Mouse (Mus musculus) midbrain, embryonic 12.5 days (tissue): Measurements from ENCODE around the gene Psg19. TPM values are rescaled to one million over a fixed set of nuclear protein-coding genes. Genes with fewer than 3 reads are reported as not detected.
"Not testable (repeated sequence)": the region's sequence is repeated elsewhere in the genome, so short reads cannot be mapped to it uniquely, and the experiment has no call there.

Experiments used
- ATAC-seq: fragments of 200-750 bp; cut with Nextera tagmentation; 2 replicates; pipeline ENCODE4 v1.8.0; 2017; ENCODE audit warnings: low read depth, moderate TSS enrichment, moderate library complexity; ENCODE audit not compliant: low FRiP score
- H3K27ac ChIP-seq: fragments of 300-500 bp; sonication (generic); replicated peaks from 2 replicates; pipeline ENCODE4 v1.5.1; 2016; ENCODE audit warnings: mild to moderate bottlenecking
- H3K27me3 ChIP-seq: fragments of 300-500 bp; sonication (generic); 2 replicates; pipeline ENCODE4 v1.6.1; 2016; ENCODE audit warnings: mild to moderate bottlenecking
- H3K36me3 ChIP-seq: fragments of 300-500 bp; sonication (generic); 2 replicates; pipeline ENCODE4 v1.6.1; 2016
- H3K4me1 ChIP-seq: fragments of 300-500 bp; sonication (generic); 2 replicates; pipeline ENCODE4 v1.6.1; 2016
- H3K4me2 ChIP-seq: fragments of 300-500 bp; sonication (generic); replicated peaks from 2 replicates; pipeline ENCODE4 v1.6.1; 2016; ENCODE audit warnings: mild to moderate bottlenecking, moderate library complexity
- H3K4me3 ChIP-seq: fragments of 300-500 bp; sonication (generic); 2 replicates; pipeline ENCODE4 v1.5.1; 2016; ENCODE audit warnings: mild to moderate bottlenecking
- H3K9ac ChIP-seq: fragments of 300-500 bp; sonication (generic); replicated peaks from 2 replicates; pipeline ENCODE4 v1.6.1; 2016; ENCODE audit warnings: mild to moderate bottlenecking, moderate library complexity
- H3K9me3 ChIP-seq: fragments of 300-500 bp; sonication (generic); 2 replicates; pipeline ENCODE4 v1.6.1; 2016; ENCODE audit warnings: mild to moderate bottlenecking
- WGBS: fragments of 180-500 bp; shearing (Covaris S2); methylation state at CpG from one replicate; pipeline ENCODE4 v1.1.7; 2016; 5-methylcytosine and 5-hydroxymethylcytosine counted together
- polyA plus RNA-seq: library from polyadenylated mRNA; unstranded; fragments of >200 nt; fragmentation: Nextera tagmentation; extraction: Ambion mirVana; gene quantifications from 2 replicates; pipeline ENCODE4 v1.2.1, GENCODE M21; 2016

Gene Psg19
- polyA plus RNA-seq, 1 experiment from 2014 or later = not detected

GRCm38 (mm10) chr7:18803526-18803925 is 5.2 kb upstream of the Psg19 start:
- Histone ChIP-seq H3K4me2 (no peak overlapping the region), H3K9me3 (no peaks in the 10 kb centered on the region), H3K4me3 (no peak overlapping the region), H3K27ac (no peak overlapping the region), H3K27me3 (no peaks in the 10 kb centered on the region), H3K9ac (no peak overlapping the region), H3K36me3 (no peaks in the 10 kb centered on the region), H3K4me1 (no peaks in the 10 kb centered on the region)
- ATAC-seq = no peak

DNA sequence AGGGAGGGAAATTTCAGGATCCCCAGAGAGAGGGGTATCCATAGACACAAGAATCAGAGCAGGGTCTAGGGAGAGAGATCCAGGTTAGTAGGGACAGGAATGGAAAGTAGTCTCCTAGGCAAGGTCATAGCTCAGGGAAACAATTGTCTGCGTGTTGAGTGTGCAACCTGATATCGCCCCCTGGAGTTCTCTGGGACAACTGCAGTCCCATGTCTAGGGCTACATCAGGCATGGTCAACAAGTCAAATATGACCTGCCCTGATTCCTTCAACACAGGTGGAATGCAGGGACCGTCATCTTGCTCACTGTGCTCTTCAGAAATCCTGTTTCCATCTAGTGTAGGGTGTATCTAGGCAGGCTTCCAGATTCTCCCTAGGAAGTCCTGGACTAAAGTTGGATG is 809 bp upstream of the Psg19 start:
- no peak for ATAC-seq
- H3K4me3 ChIP-seq = no peak overlapping the region
- H3K9me3 ChIP-seq = no peaks in the 10 kb centered on the region
- no peaks in the 10 kb centered on the region for H3K4me1 ChIP-seq
- WGBS = 43% methylated on average over 3 of the region's 3 CpGs
- H3K27ac ChIP-seq = no peak overlapping the region
- H3K27me3 ChIP-seq = no peaks in the 10 kb centered on the region
- H3K9ac ChIP-seq = no peak overlapping the region
- H3K4me2 ChIP-seq = no peak overlapping the region
- H3K36me3 ChIP-seq = no peaks in the 10 kb centered on the region

GRCm38 (mm10) chr7:18790671-18791070 is 7.6 kb downstream of the Psg19 start:
- not testable (repeated sequence) for ATAC-seq, H3K4me1 ChIP-seq, H3K4me3 ChIP-seq, H3K27me3 ChIP-seq, H3K9me3 ChIP-seq, H3K27ac ChIP-seq, H3K36me3 ChIP-seq, H3K9ac ChIP-seq, H3K4me2 ChIP-seq

- 56% methylated on average over 2 of the region's 2 CpGs for WGBS
- not testable (repeated sequence) for ATAC-seq, H3K36me3 ChIP-seq, H3K9me3 ChIP-seq, H3K27ac ChIP-seq, H3K4me2 ChIP-seq, H3K4me3 ChIP-seq, H3K4me1 ChIP-seq, H3K9ac ChIP-seq, H3K27me3 ChIP-seq
Observed at GRCm38 (mm10) chr7:18781301-18781700, 17.0 kb downstream of the Psg19 start.

GRCm38 (mm10) chr7:18779337-18779781 is 19.0 kb downstream of the Psg19 start:
- Histone ChIP-seq H3K27me3 (no peaks in the 10 kb centered on the region), H3K9ac (no peak overlapping the region)

GRCm38 (mm10) chr7:18762885-18763284 is 35.4 kb downstream of the Psg19 start:
- H3K9ac ChIP-seq, H3K9me3 ChIP-seq, ATAC-seq, H3K4me3 ChIP-seq, H3K36me3 ChIP-seq, H3K4me2 ChIP-seq, H3K27ac ChIP-seq, H3K4me1 ChIP-seq, H3K27me3 ChIP-seq: not testable (repeated sequence)
- 0% methylated on average over 1 of the region's 2 CpGs for WGBS

More at GRCm38 (mm10) chr7:18779337-18779781, 19.0 kb downstream of the Psg19 start:
- Histone ChIP-seq H3K4me1 (no peaks in the 10 kb centered on the region), H3K4me3 (no peak overlapping the region), H3K36me3 (no peaks in the 10 kb centered on the region), H3K9me3 (no peaks in the 10 kb centered on the region), H3K4me2 (no peak overlapping the region), H3K27ac (no peak overlapping the region)
- ATAC-seq = no peak

DNA sequence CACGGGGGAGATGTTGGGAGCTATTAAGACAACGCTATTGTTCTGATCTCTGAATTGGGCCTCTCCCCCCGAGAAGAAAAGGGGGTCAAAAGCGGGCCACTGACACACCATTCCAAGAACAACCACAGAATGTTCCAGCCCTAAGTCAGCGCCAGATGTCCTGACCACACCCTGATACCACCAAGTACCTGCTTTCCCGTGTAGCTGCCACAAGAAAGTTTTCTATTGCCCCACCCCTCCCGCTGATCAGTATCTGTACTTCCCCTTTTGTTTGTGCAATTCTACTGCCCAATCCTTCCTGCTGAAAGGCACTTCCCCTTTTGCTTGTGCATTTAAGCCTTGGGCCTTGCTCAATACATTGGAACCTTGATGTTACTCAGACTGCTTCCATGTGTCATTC is 38.2 kb downstream of the Psg19 start:
- H3K9ac ChIP-seq, H3K9me3 ChIP-seq, H3K36me3 ChIP-seq, H3K4me3 ChIP-seq, H3K27ac ChIP-seq, ATAC-seq, H3K4me1 ChIP-seq, H3K4me2 ChIP-seq, H3K27me3 ChIP-seq: not testable (repeated sequence)
- 92% methylated on average over 7 of the region's 7 CpGs for WGBS

- not testable (repeated sequence) for H3K27ac ChIP-seq, H3K4me2 ChIP-seq, H3K9me3 ChIP-seq, H3K36me3 ChIP-seq, H3K9ac ChIP-seq, H3K4me1 ChIP-seq, H3K27me3 ChIP-seq, H3K4me3 ChIP-seq
- WGBS = 58% methylated on average over 11 of the region's 13 CpGs
- peak; percentile 60 for ATAC-seq
Observed at GRCm38 (mm10) chr7:18749896-18750477, 48.3 kb downstream of the Psg19 start.

- peaks cover 8% of the 10 kb centered on the region for H3K27me3 ChIP-seq
- no peaks in the 10 kb centered on the region for H3K36me3 ChIP-seq
- no peak overlapping the region for H3K9ac ChIP-seq
- no peak overlapping the region for H3K4me2 ChIP-seq
- 24% methylated on average over 6 of the region's 6 CpGs for WGBS
- peaks cover 6% of the 10 kb centered on the region; the same call in 1 of the 2 replicates for H3K4me1 ChIP-seq
- no peak overlapping the region for H3K27ac ChIP-seq
- ATAC-seq = peak; percentile 47
- no peak overlapping the region for H3K4me3 ChIP-seq
- peaks cover 3% of the 10 kb centered on the region; the same call in 1 of the 2 replicates for H3K9me3 ChIP-seq
Observed at GRCm38 (mm10) chr7:18748994-18749895, 49.1 kb downstream of the Psg19 start.

DNA sequence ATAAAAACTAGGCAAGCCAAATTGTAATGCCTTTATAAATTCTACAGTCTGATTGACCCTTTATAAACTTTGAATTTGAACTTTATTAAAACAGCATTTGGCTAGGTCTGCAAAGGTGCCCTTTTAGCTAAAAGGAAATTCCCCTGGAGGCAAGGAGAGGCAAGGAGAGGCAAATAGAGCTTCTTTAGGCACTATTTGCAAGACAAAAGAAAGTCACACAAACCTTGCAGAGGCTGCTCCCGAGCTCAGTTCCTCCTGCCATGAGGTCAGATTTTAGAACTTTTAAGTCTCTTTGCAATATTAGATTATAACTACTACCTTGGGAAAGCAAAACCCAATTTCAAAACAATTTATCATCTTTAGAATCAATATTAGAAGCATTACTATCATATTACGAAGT is 50.9 kb downstream of the Psg19 start:
- H3K4me3 ChIP-seq, H3K4me2 ChIP-seq, H3K9me3 ChIP-seq, H3K27ac ChIP-seq, H3K36me3 ChIP-seq, H3K9ac ChIP-seq, H3K27me3 ChIP-seq, H3K4me1 ChIP-seq, ATAC-seq: not testable (repeated sequence)
- WGBS = 29% methylated on average over 2 of the region's 2 CpGs

DNA sequence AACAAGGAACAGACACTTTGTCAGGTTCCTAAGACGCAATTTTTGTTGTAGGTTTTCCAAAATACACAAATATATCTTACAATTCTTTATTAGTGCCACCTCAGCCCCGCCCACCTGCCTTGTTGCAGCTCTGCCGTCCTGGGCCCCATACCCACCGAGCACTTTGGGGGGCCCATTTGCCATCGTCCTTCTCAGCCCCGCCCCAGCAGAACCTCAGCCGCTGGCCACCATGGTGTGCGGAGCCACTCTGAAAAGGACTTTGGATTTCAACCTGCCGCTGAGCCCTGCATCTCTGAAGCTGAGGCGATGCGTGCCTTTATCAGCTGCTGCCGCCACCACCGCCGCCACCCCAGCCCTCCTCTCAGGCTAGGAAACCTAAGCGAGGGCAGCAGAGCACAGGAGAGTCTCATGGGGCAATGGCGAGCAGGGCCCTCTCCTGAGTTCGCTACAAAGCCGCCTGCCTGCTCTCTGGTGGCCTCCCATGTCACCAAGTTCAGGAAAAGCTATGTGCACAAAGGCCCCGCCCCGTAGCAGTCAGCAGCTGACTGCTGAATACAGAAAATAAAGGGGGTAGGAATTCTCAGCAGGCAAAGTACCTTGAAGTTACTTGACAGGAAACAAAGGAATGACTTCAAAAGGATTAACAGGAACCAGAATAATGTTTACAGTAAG is 52.0 kb downstream of the Psg19 start:
- H3K36me3 ChIP-seq = no peaks in the 10 kb centered on the region
- peak; percentile 80 for ATAC-seq
- H3K27ac ChIP-seq = peak overlapping the region; percentile 20; the same call in 1 of the 2 replicates
- peak overlapping the region; percentile 47 for H3K4me2 ChIP-seq
- H3K4me3 ChIP-seq = peak overlapping the region; percentile 32
- H3K4me1 ChIP-seq = peaks cover 6% of the 10 kb centered on the region; the same call in 1 of the 2 replicates
- WGBS = 8% methylated on average over 20 of the region's 20 CpGs
- peaks cover 8% of the 10 kb centered on the region for H3K27me3 ChIP-seq
- peaks cover 3% of the 10 kb centered on the region; the same call in 1 of the 2 replicates for H3K9me3 ChIP-seq
- peak overlapping the region; percentile 29; the same call in 1 of the 2 replicates for H3K9ac ChIP-seq
